Comparison of ENCODE assay signal across 9 mouse cellular contexts in genomic region chr13:20038463-20038862, GRCm38 (mm10). TPM values are rescaled to one million over a fixed set of nuclear protein-coding genes. Genes with fewer than 3 reads are reported as not detected.
A peak's percentile ranks its signal among the peaks of the same experiment; 100 is the strongest.
DNase-seq lines count a peak whose midpoint lies in the region; ATAC-seq and TF ChIP-seq lines count a peak whose summit lies in the region.
"Had no signal": no experiment of that assay in that cellular context is flagged by ENCODE, and none has a peak within 500 bp of the region (broad histone marks: within the 10 kb centered on the region; RNA-seq: fewer than 3 reads in every experiment).

No protein-coding gene starts in this region.

- H3K27ac ChIP-seq in forebrain, embryonic 14.5 days (ENCODE audit: low read depth, low read length) = no peak overlapping the region
- H3K27ac ChIP-seq in forebrain, embryonic 10.5 days = no peak overlapping the region
- H3K27ac ChIP-seq in left cerebral cortex, adult 2 months = no peak overlapping the region
- H3K27ac ChIP-seq: heart, embryonic 15.5 days had no signal

- TF ChIP-seq CTCF in left cerebral cortex, adult 2 months (IDR thresholded peaks at IDR 0.05) = peak; percentile 87

- DNase-seq in forebrain, embryonic 14.5 days (ENCODE audit: low spot score) = peak; percentile 57
- no peak for DNase-seq in forebrain, embryonic 10.5 days (ENCODE audit: extremely low spot score, low spot score)
- DNase-seq in right cerebral cortex, adult 2 months (ENCODE audit: low spot score in 2 of 2) = peak; percentile 57 to 60
- DNase-seq in right cerebral cortex, postnatal 4 days = no peak
- peak; percentile 26 to 33 for DNase-seq in left cerebral cortex, adult 2 months (ENCODE audit: extremely low spot score in 1 of 2, low spot score in 2 of 2)
- DNase-seq in right cerebral cortex, postnatal 10 days (ENCODE audit: low spot score in 2 of 2) = peak; percentile 47 to 54
- no peak for DNase-seq in urinary bladder, postnatal 4 days (ENCODE audit: low spot score in 2 of 2)

- no peak overlapping the region for H3K4me2 ChIP-seq in forebrain, embryonic 14.5 days (ENCODE audit: low read length)
- H3K4me2 ChIP-seq: heart, embryonic 15.5 days had no signal

- 27% methylated on average over 11 of the region's 11 CpGs for WGBS in forebrain, embryonic 14.5 days
- WGBS in forebrain, embryonic 10.5 days = 32% methylated on average over 11 of the region's 11 CpGs

- H3K4me3 ChIP-seq in forebrain, embryonic 14.5 days (ENCODE audit: low read depth, low read length) = no peak overlapping the region
- H3K4me3 ChIP-seq in forebrain, embryonic 10.5 days = no peak overlapping the region
- no peak overlapping the region for H3K4me3 ChIP-seq in left cerebral cortex, adult 2 months
- H3K4me3 ChIP-seq: heart, embryonic 15.5 days had no signal

- H3K36me3 ChIP-seq in forebrain, embryonic 14.5 days (ENCODE audit: control insufficient read depth, insufficient read depth, low read length) = no peaks in the 10 kb centered on the region
- no peaks in the 10 kb centered on the region for H3K36me3 ChIP-seq in forebrain, embryonic 10.5 days (replicated peaks)
- H3K36me3 ChIP-seq: heart, embryonic 15.5 days had no signal

- H3K9ac ChIP-seq in forebrain, embryonic 14.5 days (ENCODE audit: low read length) = no peak overlapping the region
- H3K9ac ChIP-seq: heart, embryonic 15.5 days had no signal

- H3K27me3 ChIP-seq in forebrain, embryonic 14.5 days (replicated peaks; ENCODE audit: control insufficient read depth, insufficient read depth, low read length) = no peaks in the 10 kb centered on the region
- no peaks in the 10 kb centered on the region for H3K27me3 ChIP-seq in forebrain, embryonic 10.5 days (ENCODE audit: poor library complexity, severe bottlenecking)
- H3K27me3 ChIP-seq: heart, embryonic 15.5 days had no signal

- no peaks in the 10 kb centered on the region for H3K9me3 ChIP-seq in forebrain, embryonic 14.5 days (replicated peaks; ENCODE audit: control insufficient read depth, low read length)
- H3K9me3 ChIP-seq in forebrain, embryonic 10.5 days = no peaks in the 10 kb centered on the region
- H3K9me3 ChIP-seq: heart, embryonic 15.5 days had no signal

- no peak for ATAC-seq in forebrain, embryonic 14.5 days
- ATAC-seq in erythroblast, adult 5-6 weeks (replicated peaks; ENCODE audit: low FRiP score, poor library complexity, severe bottlenecking) = peak; percentile 65

- H3K4me1 ChIP-seq in forebrain, embryonic 14.5 days (ENCODE audit: control insufficient read depth, insufficient read depth, low read length) = no peaks in the 10 kb centered on the region
- peaks cover 7% of the 10 kb centered on the region for H3K4me1 ChIP-seq in forebrain, embryonic 10.5 days
- H3K4me1 ChIP-seq: heart, embryonic 15.5 days had no signal

- intact Hi-C loops in left cerebral cortex, adult 2 months (cut with DNase I) = loop anchor here (2.0 to 5.0 kb wide), 3 partner anchors 52 to 234 kb away; partner anchors contain the start of gene Elmo1

RNA-seq across cellular contexts. Expression of gene Elmo1, which starts 51.9 kb away (rescaled TPM):
- 22.6 and 27.8 TPM in 2 replicates for polyA plus RNA-seq in forebrain, embryonic 14.5 days (2014; fragmentation: Nextera tagmentation; extraction: Ambion mirVana)
- polyA plus RNA-seq in forebrain, embryonic 10.5 days (2016; fragmentation: Nextera tagmentation; extraction: Ambion mirVana) = 8.9 and 9.4 TPM in 2 replicates
- 15.0 and 21.9 TPM in 2 replicates for total RNA-seq in erythroblast, adult 5-6 weeks (2015; ENCODE audit: low replicate concordance)
- total RNA-seq in erythroblast, adult 5-6 weeks (2017; ENCODE audit: low replicate concordance) = 7.0 and 8.3 TPM in 2 replicates
- 10 to 100 TPM; 62.8 to 79.1 TPM for total RNA-seq in left cerebral cortex, adult 2 months (2021)

Comparison
In these comparisons a context has a peak if more than half of its experiments do, and no peak if none do; other contexts are left out.
1. DNase-seq: peak in forebrain, embryonic 14.5 days (single experiment), right cerebral cortex, adult 2 months (2 of 2), left cerebral cortex, adult 2 months (2 of 2) and right cerebral cortex, postnatal 10 days (2 of 2); none in forebrain, embryonic 10.5 days (single experiment), right cerebral cortex, postnatal 4 days (single experiment) and urinary bladder, postnatal 4 days (0 of 2).